Mouse (Mus musculus): ENCODE results near the gene Slc47a1.

DNA sequence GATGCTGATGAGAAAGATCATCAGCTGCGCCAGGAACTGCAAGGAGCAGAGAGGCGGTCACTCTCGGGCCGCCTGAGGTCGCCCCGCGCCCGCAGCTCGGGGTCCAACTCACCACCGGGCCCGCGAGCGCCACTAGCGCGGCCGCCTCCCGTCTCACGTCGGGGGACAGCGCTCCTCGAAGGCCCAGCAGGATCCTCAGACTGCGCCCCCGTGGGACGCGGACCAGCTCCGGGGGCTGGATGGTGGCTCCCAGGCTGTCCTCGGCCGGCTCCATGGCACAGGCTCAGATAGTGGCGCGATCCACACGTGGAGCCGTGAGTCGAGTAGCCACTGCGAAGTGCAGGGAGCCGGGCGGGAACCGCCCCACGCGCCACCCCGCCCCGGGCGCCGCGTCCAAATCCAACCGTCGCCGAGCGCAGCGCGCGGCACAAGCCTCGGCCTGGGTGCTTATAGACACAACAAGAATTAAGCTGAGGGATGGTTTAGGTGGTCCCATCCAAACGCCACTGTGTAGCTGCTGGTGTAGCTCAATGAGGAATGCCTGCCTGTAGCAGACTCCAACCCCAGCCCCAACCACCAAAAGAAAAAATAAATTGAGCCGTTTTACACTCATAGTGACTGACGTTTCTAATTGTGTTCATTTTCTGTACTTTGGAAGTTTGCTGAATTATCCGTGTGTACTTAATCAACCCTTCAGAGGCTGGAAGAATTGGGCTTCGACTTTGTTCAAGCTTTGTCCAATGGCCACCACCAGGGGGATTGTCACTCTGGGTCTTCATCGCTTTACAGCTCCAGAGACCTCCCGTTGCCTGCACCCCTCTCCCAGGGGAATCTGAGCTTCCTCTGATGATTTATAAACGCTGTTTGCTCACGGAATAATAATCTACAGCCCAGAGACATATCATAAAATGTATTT lies 35.4 kb downstream of the Slc47a1 start, which contains the start of gene Slc47a2:
- no peak for TF ChIP-seq TAL1 (conservative IDR thresholded peaks at IDR 0.05; ENCODE audit: low read depth, low read length)
- TF ChIP-seq CTCF (IDR thresholded peaks at IDR 0.05; ENCODE audit: low read depth, low read length): no peak
